Mouse (Mus musculus) G1E (cell line): ENCODE results near the gene Tspan31.

Source experiments
- CTCF ChIP-seq: IDR thresholded peaks from 2 replicates; pipeline ENCODE4 v1.5.1; 2012; ENCODE audit warnings: low read depth, low read length, inconsistent platforms, mixed read lengths
- POLR2AphosphoS5 ChIP-seq: IDR thresholded peaks from 2 replicates; pipeline ENCODE4 v1.6.1; 2012; ENCODE audit warnings: low read depth, low read length, inconsistent platforms; ENCODE audit not compliant: insufficient replicate concordance
- TAL1 ChIP-seq: conservative IDR thresholded peaks from 2 replicates; pipeline ENCODE4 v1.6.1; 2012; ENCODE audit warnings: low read depth, low read length, inconsistent platforms, mixed read lengths

GRCm38 (mm10) chr10:127099868-127100267, 29.8 kb upstream of the Tspan31 start:
- TF ChIP-seq TAL1 (no peak), CTCF (no peak), POLR2AphosphoS5 (no peak)
